Mouse (Mus musculus) intestine, postnatal 0 days (tissue): ENCODE data around the gene Nek10. TPM values are rescaled to one million over a fixed set of nuclear protein-coding genes. Genes with fewer than 3 reads are reported as not detected.

ENCODE experiments used
- ATAC-seq: fragments of 200-750 bp; cut with Nextera tagmentation; 2 replicates; pipeline ENCODE4 v1.8.0; 2017; ENCODE audit warnings: mild to moderate bottlenecking, moderate TSS enrichment, moderate library complexity
- H3K27ac ChIP-seq: fragments of 300-500 bp; sonication (generic); 2 replicates; pipeline ENCODE4 v1.5.1; 2014; ENCODE audit warnings: mild to moderate bottlenecking, low read depth, low read length, moderate library complexity
- H3K27me3 ChIP-seq: fragments of 300-500 bp; sonication (generic); replicated peaks from 2 replicates; pipeline ENCODE4 v1.6.1; 2014; ENCODE audit warnings: low read length, mixed read lengths; ENCODE audit not compliant: control insufficient read depth, insufficient read depth
- H3K36me3 ChIP-seq: fragments of 300-500 bp; sonication (generic); 2 replicates; pipeline ENCODE4 v1.6.1; 2014; ENCODE audit warnings: mild to moderate bottlenecking, moderate library complexity; ENCODE audit not compliant: control insufficient read depth, insufficient read depth
- H3K4me1 ChIP-seq: fragments of 300-500 bp; sonication (generic); replicated peaks from 2 replicates; pipeline ENCODE4 v1.6.1; 2014; ENCODE audit warnings: antibody characterized with exemption, low read length, mixed read lengths; ENCODE audit not compliant: control insufficient read depth, insufficient read depth
- H3K4me2 ChIP-seq: fragments of 300-500 bp; sonication (generic); replicated peaks from 2 replicates; pipeline ENCODE4 v1.6.1; 2014; ENCODE audit warnings: low read depth, mild to moderate bottlenecking, moderate library complexity
- H3K4me3 ChIP-seq: fragments of 300-500 bp; sonication (generic); 2 replicates; pipeline ENCODE4 v1.5.1; 2014; ENCODE audit warnings: low read depth, low read length
- H3K9ac ChIP-seq: fragments of 300-500 bp; sonication (generic); 2 replicates; pipeline ENCODE4 v1.6.1; 2014; ENCODE audit warnings: mild to moderate bottlenecking, low read depth, low read length
- H3K9me3 ChIP-seq: fragments of 300-500 bp; sonication (generic); 2 replicates; pipeline ENCODE4 v1.6.1; 2016; ENCODE audit warnings: mixed run types; ENCODE audit not compliant: control insufficient read depth
- CTCF ChIP-seq: sonication (generic); IDR thresholded peaks from 2 replicates; pipeline ENCODE4 v1.5.1; 2016; ENCODE audit warnings: low read depth, mild to moderate bottlenecking, control low read depth, antibody characterized with exemption, moderate library complexity
- WGBS: fragments of 180-500 bp; shearing (Covaris S2); extraction: QIAGEN DNeasy Blood & Tissue Kit; methylation state at CpG from one replicate; pipeline ENCODE4 v1.1.7; 2014; 5-methylcytosine and 5-hydroxymethylcytosine counted together
- polyA plus RNA-seq: library from polyadenylated mRNA; unstranded; fragments of >200 nt; fragmentation: Nextera tagmentation; extraction: Ambion mirVana; gene quantifications from 2 replicates; pipeline ENCODE4 v1.2.1, GENCODE M21; 2015

The Nek10 gene
- polyA plus RNA-seq, 1 experiment from 2014 or later, result not detected

DNA sequence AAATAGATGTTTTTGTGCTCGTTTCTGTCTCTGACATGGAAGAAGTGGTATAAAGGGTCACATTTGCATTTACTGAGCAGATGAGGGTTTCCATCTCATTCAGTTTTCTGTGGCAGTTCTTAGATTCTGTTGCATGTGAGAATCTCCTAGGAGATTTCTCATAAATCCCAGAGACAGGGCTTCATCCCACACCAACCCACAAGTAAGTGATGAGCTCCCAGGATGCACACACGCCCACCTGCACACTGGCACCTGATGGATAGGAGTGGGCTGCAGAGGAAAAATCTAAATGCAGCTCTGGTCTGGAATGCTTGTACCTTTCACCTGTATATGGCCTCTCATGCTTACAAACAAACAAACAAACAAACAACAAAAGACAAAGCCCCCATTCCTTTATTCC, 258.3 kb downstream of the Nek10 start:
- ATAC-seq, result no peak
- H3K4me1 ChIP-seq, result no peaks in the 10 kb centered on the region
- 75% methylated on average over 2 of the region's 2 CpGs for WGBS
- no peaks in the 10 kb centered on the region for H3K36me3 ChIP-seq
- TF ChIP-seq CTCF, result no peak
- H3K27me3 ChIP-seq, result no peaks in the 10 kb centered on the region
- H3K4me3 ChIP-seq, result no peak overlapping the region
- H3K27ac ChIP-seq, result no peak overlapping the region
- no peak overlapping the region for H3K4me2 ChIP-seq
- no peak overlapping the region for H3K9ac ChIP-seq
- H3K9me3 ChIP-seq, result no peaks in the 10 kb centered on the region

Other genes starting within 250 kb of the Nek10 start
- gene Slc4a7, start 101.1 kb upstream of the Nek10 start, polyA plus RNA-seq, result 8.5 and 8.8 TPM in 2 replicates